Mouse (Mus musculus) megakaryocyte progenitor cell, adult 5-6 weeks (primary cell): Measurements from ENCODE around the gene Vmn1r177. TPM values are rescaled to one million over a fixed set of nuclear protein-coding genes. Genes with fewer than 3 reads are reported as not detected.
"Not testable (repeated sequence)": the region's sequence is repeated elsewhere in the genome, so short reads cannot be mapped to it uniquely, and the experiment has no call there.

ENCODE experiments used
- ATAC-seq: replicated peaks from 2 replicates; pipeline ENCODE4 v1.8.0; 2016; ENCODE audit warnings: mild to moderate bottlenecking, moderate TSS enrichment, inconsistent platforms; ENCODE audit not compliant: poor library complexity
- total RNA-seq, 2 experiments: library from RNA; stranded (forward) in 1 of 2; stranded (reverse) in 1 of 2; fragments of 157-497, 149-512 nt in 1 of 2; fragments of 200-1000 nt in 1 of 2; gene quantifications; 2 replicates each; pipeline versions ENCODE4 v1.2.3 to v1.2.4; 2015 to 2017

Gene Vmn1r177
- total RNA-seq (2015) (not detected in 2 replicates), total RNA-seq (2017) (not detected in 2 replicates)

GRCm38 (mm10) chr7:23866349-23866748 is at the start of gene Vmn1r177:
TSS of gene Vmn1r177 (minus strand) at chr7:23866449.
- ATAC-seq: not testable (repeated sequence)

GRCm38 (mm10) chr7:23891709-23892108 is 25.5 kb upstream of the Vmn1r177 start, which contains the start of gene Vmn1r178:
TSS of gene Vmn1r178 (plus strand) at chr7:23892009.
- ATAC-seq: no peak

- not testable (repeated sequence) for ATAC-seq
Observed at GRCm38 (mm10) chr7:23876918-23877317, 10.7 kb upstream of the Vmn1r177 start.

- not testable (repeated sequence) for ATAC-seq
Observed at GRCm38 (mm10) chr7:23837272-23837671, 29.0 kb downstream of the Vmn1r177 start, which contains the start of gene Vmn1r176. TSS of gene Vmn1r176 (minus strand) at chr7:23837372.

Other genes starting within 250 kb of the Vmn1r177 start
- gene Vmn1r171, start 235.7 kb downstream of the Vmn1r177 start, total RNA-seq (2015): not detected in 2 replicates
- gene Vmn1r171, start 235.7 kb downstream of the Vmn1r177 start, total RNA-seq (2017): not detected in 2 replicates
- not detected in 2 replicates for gene Vmn1r172, start 208.1 kb downstream of the Vmn1r177 start, total RNA-seq (2015)
- not detected in 2 replicates for gene Vmn1r172, start 208.1 kb downstream of the Vmn1r177 start, total RNA-seq (2017)
- gene Vmn1r173, start 165.7 kb downstream of the Vmn1r177 start, total RNA-seq (2015): not detected in 2 replicates
- not detected in 2 replicates for gene Vmn1r173, start 165.7 kb downstream of the Vmn1r177 start, total RNA-seq (2017)
- gene Vmn1r174, start 114.2 kb downstream of the Vmn1r177 start, total RNA-seq (2015): not detected in 2 replicates
- not detected in 2 replicates for gene Vmn1r174, start 114.2 kb downstream of the Vmn1r177 start, total RNA-seq (2017)
- not detected in 2 replicates for gene Vmn1r175, start 55.8 kb downstream of the Vmn1r177 start, total RNA-seq (2015)
- gene Vmn1r175, start 55.8 kb downstream of the Vmn1r177 start, total RNA-seq (2017): not detected in 2 replicates
- not detected in 2 replicates for gene Vmn1r176, start 29.1 kb downstream of the Vmn1r177 start, total RNA-seq (2015)
- gene Vmn1r176, start 29.1 kb downstream of the Vmn1r177 start, total RNA-seq (2017): not detected in 2 replicates
- gene Vmn1r178, start 25.6 kb upstream of the Vmn1r177 start, total RNA-seq (2015): not detected in 2 replicates
- gene Vmn1r178, start 25.6 kb upstream of the Vmn1r177 start, total RNA-seq (2017): not detected in 2 replicates
- not detected in 2 replicates for gene Vmn1r179, start 60.5 kb upstream of the Vmn1r177 start, total RNA-seq (2015)
- gene Vmn1r179, start 60.5 kb upstream of the Vmn1r177 start, total RNA-seq (2017): not detected in 2 replicates
- not detected in 2 replicates for gene Vmn1r180, start 84.2 kb upstream of the Vmn1r177 start, total RNA-seq (2015)
- gene Vmn1r180, start 84.2 kb upstream of the Vmn1r177 start, total RNA-seq (2017): not detected in 2 replicates
- not detected in 2 replicates for gene Vmn1r181, start 108.2 kb upstream of the Vmn1r177 start, total RNA-seq (2015)
- not detected in 2 replicates for gene Vmn1r181, start 108.2 kb upstream of the Vmn1r177 start, total RNA-seq (2017)
- not detected in 2 replicates for gene V1rd19, start 135.2 kb upstream of the Vmn1r177 start, total RNA-seq (2015)
- gene V1rd19, start 135.2 kb upstream of the Vmn1r177 start, total RNA-seq (2017): not detected in 2 replicates
- not detected in 2 replicates for gene Vmn1r183, start 186.8 kb upstream of the Vmn1r177 start, total RNA-seq (2015)
- not detected in 2 replicates for gene Vmn1r183, start 186.8 kb upstream of the Vmn1r177 start, total RNA-seq (2017)
- 14.2 and 16.3 TPM in 2 replicates for gene Zfp180, start 215.5 kb upstream of the Vmn1r177 start, total RNA-seq (2015)
- 14.1 and 16.7 TPM in 2 replicates for gene Zfp180, start 215.5 kb upstream of the Vmn1r177 start, total RNA-seq (2017)
- 0.94 and 1.1 TPM in 2 replicates for gene Zfp112, start 245.9 kb upstream of the Vmn1r177 start, total RNA-seq (2015)
- 0.21 and 0.71 TPM in 2 replicates for gene Zfp112, start 245.9 kb upstream of the Vmn1r177 start, total RNA-seq (2017)